Mouse (Mus musculus) ES-Bruce4 (cell line): ENCODE measurements around the gene Tbc1d2. TPM values are rescaled to one million over a fixed set of nuclear protein-coding genes. Genes with fewer than 3 reads are reported as not detected.
"Not testable (repeated sequence)": the region's sequence is repeated elsewhere in the genome, so short reads cannot be mapped to it uniquely, and the experiment has no call there.

Experiments
- H3K27ac ChIP-seq: 2 replicates; pipeline ENCODE4 v1.5.1; 2012; ENCODE audit warnings: low read length, inconsistent platforms; ENCODE audit not compliant: insufficient read depth
- H3K27me3 ChIP-seq: 2 replicates; pipeline ENCODE4 v1.6.1; 2012; ENCODE audit warnings: mild to moderate bottlenecking, low read length, inconsistent platforms; ENCODE audit not compliant: control insufficient read depth, poor library complexity, insufficient read depth, severe bottlenecking
- H3K36me3 ChIP-seq: 2 replicates; pipeline ENCODE4 v1.6.1; 2012; ENCODE audit warnings: inconsistent platforms, mild to moderate bottlenecking, low read length, moderate library complexity; ENCODE audit not compliant: control insufficient read depth, poor library complexity, insufficient read depth, severe bottlenecking
- H3K4me1 ChIP-seq: one replicate; pipeline ENCODE4 v1.8.1; 2011; ENCODE audit warnings: low read length; ENCODE audit not compliant: control insufficient read depth, insufficient read depth
- H3K4me3 ChIP-seq: 2 replicates; pipeline ENCODE4 v1.5.1; 2011; ENCODE audit warnings: low read depth, mild to moderate bottlenecking, low read length
- H3K9ac ChIP-seq: 2 replicates; pipeline ENCODE4 v1.6.1; 2012; ENCODE audit warnings: low read depth, mild to moderate bottlenecking, inconsistent platforms; ENCODE audit not compliant: poor library complexity, severe bottlenecking
- H3K9me3 ChIP-seq: replicated peaks from 2 replicates; pipeline ENCODE4 v1.6.1; 2012; ENCODE audit warnings: mild to moderate bottlenecking, low read length, inconsistent platforms; ENCODE audit not compliant: control insufficient read depth, poor library complexity, insufficient read depth, severe bottlenecking
- CTCF ChIP-seq: IDR thresholded peaks from one replicate; pipeline ENCODE4 v1.8.1; 2011; ENCODE audit warnings: low read depth, low read length
- EP300 ChIP-seq: IDR thresholded peaks from 2 replicates; pipeline ENCODE4 v1.6.1; 2011; ENCODE audit warnings: low read depth, low read length; ENCODE audit not compliant: insufficient read depth
- POLR2A ChIP-seq: IDR thresholded peaks from one replicate; pipeline ENCODE4 v1.8.1; 2011; ENCODE audit warnings: low read length; ENCODE audit not compliant: insufficient read depth
- polyA plus RNA-seq: library from polyadenylated mRNA; stranded (reverse); fragments of >200 nt; gene quantifications from 2 replicates; pipeline ENCODE4 v1.2.4, GENCODE M21; 2011; ENCODE audit warnings: low read depth; ENCODE audit not compliant: missing spikeins, insufficient read depth, insufficient read length

Tbc1d2 gene
- polyA plus RNA-seq, 1 experiment = 7.7 TPM

DNA sequence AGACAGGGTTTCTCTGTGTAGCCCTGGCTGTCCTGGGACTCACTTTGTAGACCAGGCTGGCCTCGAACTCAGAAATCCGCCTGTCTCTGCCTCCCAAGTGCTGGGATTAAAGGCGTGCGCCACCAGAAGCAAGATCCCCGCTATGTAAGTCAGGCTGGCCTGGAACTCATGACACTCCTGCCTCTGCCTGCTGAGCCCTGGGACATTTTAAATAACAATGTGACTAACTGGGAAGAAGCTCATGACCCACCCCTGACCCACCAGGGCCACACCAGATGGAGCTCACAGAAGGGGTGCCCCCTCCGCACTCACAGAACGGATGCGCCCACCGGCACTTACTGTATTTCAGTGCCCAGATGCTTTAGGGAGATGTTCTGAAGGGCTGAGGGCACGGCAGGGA is 12.8 kb downstream of the Tbc1d2 start:
- TF ChIP-seq EP300 = peak; percentile 82
- not testable (repeated sequence) for H3K9ac ChIP-seq, H3K27me3 ChIP-seq, H3K9me3 ChIP-seq, H3K36me3 ChIP-seq, H3K4me3 ChIP-seq
- H3K4me1 ChIP-seq = peaks cover 18% of the 10 kb centered on the region
- H3K27ac ChIP-seq = peak overlapping the region; percentile 7

DNA sequence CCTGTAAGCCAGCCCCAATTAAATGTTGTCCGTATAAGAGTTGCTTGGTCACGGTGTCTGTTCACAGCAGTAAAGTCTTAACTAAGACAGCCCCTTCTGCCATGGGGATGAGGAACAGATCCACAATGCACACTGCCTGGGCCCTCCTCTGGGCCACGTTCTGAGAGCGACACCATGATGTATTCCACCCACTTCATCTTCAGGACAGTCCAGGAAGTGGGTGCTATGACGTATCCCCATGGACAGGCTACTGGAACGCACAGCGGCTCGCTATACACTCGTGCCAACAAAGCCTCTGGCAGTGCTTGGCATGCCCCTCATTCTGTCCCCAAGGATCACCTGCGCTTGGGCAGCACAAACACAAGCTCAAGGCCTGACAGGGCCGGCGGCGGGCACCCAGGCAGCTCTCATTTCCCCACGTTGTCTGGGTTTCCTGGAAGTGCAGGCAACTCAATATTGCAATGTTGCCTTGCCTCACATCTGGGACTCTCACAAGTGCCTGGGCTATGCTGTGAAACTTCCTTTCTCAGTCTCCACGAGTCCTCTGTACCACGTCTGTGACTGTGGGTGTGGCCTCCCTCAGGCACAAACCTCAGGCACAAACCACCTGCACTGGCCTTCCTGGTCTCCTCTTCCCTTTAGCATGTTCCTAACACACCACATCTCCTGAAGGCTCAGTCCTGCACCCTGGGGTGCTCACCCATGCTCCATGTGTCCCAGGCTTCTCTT is 14.1 kb downstream of the Tbc1d2 start:
- Histone ChIP-seq H3K4me1 (peaks cover 18% of the 10 kb centered on the region), H3K9ac (no peak overlapping the region), H3K27ac (0 out of 2 replicates have a peak overlapping the region, but pooled peaks have one; percentile 16), H3K27me3 (no peaks in the 10 kb centered on the region), H3K4me3 (no peak overlapping the region), H3K36me3 (no peaks in the 10 kb centered on the region), H3K9me3 (no peaks in the 10 kb centered on the region)
- TF ChIP-seq CTCF (no peak), POLR2A (no peak), EP300 (no peak)

DNA sequence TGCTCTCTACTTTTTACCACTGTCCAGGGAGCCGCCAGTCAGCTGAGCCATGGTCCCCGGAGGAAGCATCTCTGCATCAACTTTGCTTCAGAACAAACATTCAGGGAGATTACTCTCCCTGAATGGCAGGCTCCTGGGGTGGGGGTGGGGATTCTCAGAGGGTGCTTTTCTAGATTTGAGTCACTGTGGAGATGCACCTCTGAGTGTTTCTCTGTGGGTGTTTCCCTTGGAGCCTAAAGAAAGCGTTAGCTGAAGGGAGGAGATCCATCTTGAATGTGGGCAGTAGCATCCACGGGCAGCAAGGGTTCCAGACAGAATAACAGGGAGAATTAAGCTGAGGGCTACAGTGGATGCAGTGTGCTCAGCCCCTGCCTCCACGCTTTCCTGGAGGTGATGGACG is 15.1 kb downstream of the Tbc1d2 start:
- no peak overlapping the region for H3K27ac ChIP-seq
- TF ChIP-seq POLR2A = no peak
- TF ChIP-seq CTCF = no peak
- no peak for TF ChIP-seq EP300

DNA sequence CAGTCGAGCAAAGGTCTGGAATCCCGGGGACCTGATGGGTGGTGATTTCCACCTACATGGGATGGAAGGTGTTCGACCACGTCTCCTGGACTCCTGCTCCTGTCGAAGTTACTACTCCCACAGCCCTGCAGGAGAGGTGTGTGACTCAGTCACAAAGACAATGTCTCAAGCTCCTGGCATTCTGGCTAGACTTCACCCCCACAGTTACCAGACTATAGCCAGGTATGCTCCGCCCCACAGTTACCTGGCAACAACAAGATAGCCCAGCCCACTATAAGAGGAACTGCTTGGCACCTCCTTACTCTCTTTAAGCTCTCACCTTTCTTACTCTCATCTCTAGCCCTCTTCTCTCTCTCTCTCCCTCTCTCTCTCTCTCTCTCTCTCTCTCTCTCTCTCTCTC is 16.4 kb downstream of the Tbc1d2 start:
- Histone ChIP-seq H3K27ac (0 out of 2 replicates have a peak overlapping the region, but pooled peaks have one; percentile 5), H3K4me1 (peaks cover 24% of the 10 kb centered on the region)
- H3K9me3 ChIP-seq, H3K9ac ChIP-seq, H3K36me3 ChIP-seq, H3K27me3 ChIP-seq, H3K4me3 ChIP-seq: not testable (repeated sequence)

More for the DNA sequence above, 15.1 kb downstream of the Tbc1d2 start:
- peaks cover 20% of the 10 kb centered on the region for H3K4me1 ChIP-seq
- no peaks in the 10 kb centered on the region for H3K9me3 ChIP-seq
- H3K4me3 ChIP-seq = no peak overlapping the region
- H3K27me3 ChIP-seq = no peaks in the 10 kb centered on the region
- H3K9ac ChIP-seq = no peak overlapping the region
- no peaks in the 10 kb centered on the region for H3K36me3 ChIP-seq

DNA sequence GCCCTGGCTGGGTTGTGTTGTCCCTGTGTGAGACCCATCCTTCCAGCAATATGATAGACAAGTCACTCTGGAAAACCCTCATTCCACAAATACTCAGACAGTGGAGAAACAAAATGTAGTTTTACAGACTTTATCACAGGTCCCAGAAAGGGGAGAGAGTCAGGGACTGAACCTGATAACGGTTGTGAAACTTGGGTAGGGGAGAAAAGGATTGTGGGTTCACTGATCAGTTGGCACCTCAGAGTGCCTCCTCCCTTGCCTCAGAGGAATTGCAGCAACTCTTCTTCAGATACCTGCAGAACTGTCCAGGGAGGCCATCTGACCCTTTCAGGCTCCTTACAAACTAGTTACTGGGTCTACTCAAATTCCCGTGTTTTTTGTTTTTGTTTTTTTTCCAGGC is 17.5 kb downstream of the Tbc1d2 start:
- Histone ChIP-seq H3K36me3 (no peaks in the 10 kb centered on the region), H3K9ac (no peak overlapping the region), H3K27ac (no peak overlapping the region), H3K27me3 (no peaks in the 10 kb centered on the region), H3K4me1 (peaks cover 24% of the 10 kb centered on the region), H3K4me3 (no peak overlapping the region), H3K9me3 (no peaks in the 10 kb centered on the region)
- no peak for TF ChIP-seq POLR2A
- no peak for TF ChIP-seq CTCF
- TF ChIP-seq EP300 = no peak

DNA sequence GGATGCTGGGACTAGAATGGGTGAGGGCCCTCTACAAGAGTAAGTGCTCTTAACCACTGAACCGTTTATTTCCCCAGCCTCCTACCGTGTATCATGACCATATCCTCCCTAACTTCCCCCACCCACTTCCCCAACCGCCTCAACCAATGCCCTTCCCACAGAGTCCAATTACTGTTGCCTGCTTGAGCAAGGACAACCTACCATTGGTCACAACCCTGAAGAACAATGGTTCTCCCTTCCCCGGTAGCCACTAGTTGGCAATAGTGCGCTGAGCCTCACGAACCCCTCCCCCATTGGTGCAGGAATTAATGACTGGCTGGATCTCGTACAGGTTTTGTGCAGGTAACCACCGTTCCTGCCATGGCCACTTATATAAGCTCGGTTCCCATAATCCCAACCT is 19.6 kb downstream of the Tbc1d2 start:
- Histone ChIP-seq H3K27me3 (no peaks in the 10 kb centered on the region), H3K9ac (peak overlapping the region; percentile 14), H3K36me3 (no peaks in the 10 kb centered on the region), H3K4me1 (peaks cover 19% of the 10 kb centered on the region), H3K4me3 (peak overlapping the region; percentile 27), H3K27ac (peak overlapping the region; percentile 45), H3K9me3 (no peaks in the 10 kb centered on the region)
- TF ChIP-seq EP300 (peak; percentile 74), CTCF (peak; percentile 75), POLR2A (no peak)
